Mouse (Mus musculus): ENCODE data around the gene Pcdh15. TPM values are rescaled to one million over a fixed set of nuclear protein-coding genes. Genes with fewer than 3 reads are reported as not detected.
A peak's percentile ranks its signal among the peaks of the same experiment; 100 is the strongest.

Pcdh15 gene
- total RNA-seq, 2 experiments from 2014 or later = 12.3 to 12.9 TPM

DNA sequence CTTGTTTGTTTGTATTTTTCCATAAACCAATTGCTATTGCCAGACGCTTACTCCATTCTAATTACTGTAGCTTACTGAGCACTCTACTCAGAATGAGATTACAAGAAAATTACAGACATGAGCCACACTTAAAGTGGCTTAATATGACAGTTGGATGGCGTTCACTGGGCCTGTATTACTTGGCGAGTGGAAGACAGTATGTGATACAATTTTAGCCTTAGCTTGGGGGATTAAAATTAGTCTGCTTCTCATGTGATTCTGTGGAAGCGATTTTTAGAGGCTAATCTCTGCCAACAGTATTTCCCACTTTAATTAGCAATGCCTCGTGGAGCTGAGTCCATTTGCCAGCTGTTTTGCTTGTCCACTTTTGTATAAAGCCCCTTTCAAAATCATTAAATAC, 837.0 kb downstream of the Pcdh15 start:
- no peak for DNase-seq (ENCODE audit: low spot score in 2 of 2)

DNA sequence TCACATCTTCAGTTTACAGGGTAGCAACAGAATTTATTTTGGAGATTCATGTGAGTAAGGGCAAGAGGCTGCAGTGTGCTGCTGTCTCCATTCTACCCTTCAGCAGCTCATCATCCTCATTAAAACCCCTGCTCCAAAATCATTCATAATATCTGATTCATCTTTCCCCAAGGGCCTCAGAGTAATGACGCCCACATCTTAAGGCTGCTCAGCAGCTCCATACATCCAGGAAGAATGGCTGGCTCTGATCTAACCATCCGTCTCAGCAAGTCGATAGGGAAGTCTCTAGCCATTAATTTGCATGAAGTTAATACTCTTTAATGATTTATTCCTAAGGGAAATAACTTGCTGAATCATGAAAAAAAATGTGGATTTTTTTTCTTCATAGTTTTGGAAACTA, 839.8 kb downstream of the Pcdh15 start:
- no peak for DNase-seq (ENCODE audit: low spot score in 2 of 2)

DNA sequence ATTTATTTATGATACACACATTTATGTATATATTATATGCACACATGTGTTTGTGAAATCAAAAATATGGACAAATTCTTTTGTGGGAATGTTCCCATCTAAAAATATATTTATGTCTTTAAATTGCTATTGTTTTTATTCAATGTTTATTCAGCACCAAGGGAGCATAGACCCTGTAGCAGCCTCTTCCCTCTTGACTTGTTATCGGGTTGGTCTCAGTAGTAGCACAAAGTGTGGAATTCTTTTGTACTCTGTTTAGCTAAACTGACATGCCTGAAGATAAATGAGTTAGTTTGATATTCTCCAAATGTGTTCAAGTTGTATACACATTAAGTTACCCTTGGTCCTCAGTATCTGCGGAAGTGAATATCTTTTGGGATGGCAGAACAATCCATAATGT, 848.7 kb downstream of the Pcdh15 start:
- DNase-seq (ENCODE audit: low spot score in 2 of 2) = no peak

DNA sequence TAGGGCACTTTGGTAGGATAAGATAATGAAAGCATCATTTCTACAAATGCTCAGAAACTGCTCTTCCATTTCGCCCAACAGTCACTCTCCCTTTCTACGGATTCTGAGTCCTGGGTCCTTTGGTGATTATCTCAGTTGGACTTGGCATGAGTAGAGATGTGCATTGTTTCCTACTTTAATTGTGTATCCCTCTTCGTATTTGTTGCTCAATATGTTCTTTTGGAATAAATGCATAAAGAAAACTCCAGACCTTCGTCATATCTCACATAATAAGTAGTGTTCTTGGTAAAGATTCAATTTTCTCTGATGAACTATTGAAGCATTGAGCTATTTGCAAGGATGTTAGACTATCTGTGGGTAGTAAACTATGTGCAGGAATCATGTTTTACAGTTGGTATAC, 854.2 kb downstream of the Pcdh15 start:
- DNase-seq (ENCODE audit: low spot score in 2 of 2) = no peak

DNA sequence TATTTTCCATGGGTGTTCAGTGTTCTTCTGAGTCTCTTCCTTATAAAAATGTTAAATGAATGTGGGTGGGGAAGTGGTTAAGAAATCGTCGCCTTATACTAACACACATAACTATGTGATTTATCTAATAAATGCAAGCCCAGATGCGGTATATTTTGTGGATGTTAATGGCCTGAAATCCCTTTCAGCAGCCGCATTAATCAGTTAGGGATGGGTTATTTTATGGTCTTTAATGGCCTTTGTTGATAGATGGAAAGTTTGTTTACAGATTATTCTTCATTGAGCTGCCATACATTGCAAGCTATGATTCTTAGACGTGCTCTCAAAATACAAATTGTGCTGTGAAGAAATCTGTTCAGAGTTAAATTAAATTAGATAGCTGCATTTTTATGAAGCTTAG, 884.9 kb downstream of the Pcdh15 start:
- no peak for DNase-seq (ENCODE audit: low spot score in 2 of 2)

DNA sequence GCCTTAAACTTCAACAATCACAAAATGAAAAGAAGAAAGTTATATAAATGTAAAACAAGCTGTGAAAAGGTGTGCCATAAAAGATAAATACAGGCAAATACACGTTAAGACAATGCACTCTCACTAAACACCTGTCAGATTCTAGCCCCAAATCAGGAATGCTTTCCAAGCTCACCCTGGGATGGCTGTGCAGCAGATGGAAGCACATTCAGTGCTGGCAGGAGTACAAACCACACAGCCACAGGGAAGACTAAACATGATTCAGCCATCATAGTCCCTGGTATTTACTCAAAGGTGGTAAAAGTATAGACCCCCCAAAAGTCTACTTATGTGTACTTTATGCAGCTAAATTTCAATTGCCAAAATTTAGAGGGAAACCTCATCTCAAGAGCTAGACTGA, 909.7 kb downstream of the Pcdh15 start:
- peak; percentile 13 to 48 for DNase-seq (ENCODE audit: low spot score in 2 of 2)

DNA sequence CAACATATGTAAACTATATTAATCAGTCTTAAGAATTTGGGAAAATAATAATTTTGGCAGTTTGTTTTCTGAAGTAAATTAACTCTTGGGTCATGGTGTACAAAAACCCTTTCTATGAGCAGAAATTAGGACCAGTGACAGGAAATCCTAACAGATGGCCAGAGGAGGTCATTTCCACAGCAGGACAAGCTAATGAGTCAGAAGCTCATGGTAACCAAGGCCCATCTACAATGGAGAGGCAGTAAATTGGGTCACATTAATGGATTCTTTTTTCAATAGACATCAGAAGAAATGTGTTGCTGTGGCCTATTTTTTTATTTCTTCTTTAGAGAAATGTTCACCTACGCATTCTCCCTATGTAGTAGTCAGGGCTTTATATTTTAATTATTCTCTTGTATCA, 923.9 kb downstream of the Pcdh15 start:
- no peak for DNase-seq (ENCODE audit: low spot score in 2 of 2)

DNA sequence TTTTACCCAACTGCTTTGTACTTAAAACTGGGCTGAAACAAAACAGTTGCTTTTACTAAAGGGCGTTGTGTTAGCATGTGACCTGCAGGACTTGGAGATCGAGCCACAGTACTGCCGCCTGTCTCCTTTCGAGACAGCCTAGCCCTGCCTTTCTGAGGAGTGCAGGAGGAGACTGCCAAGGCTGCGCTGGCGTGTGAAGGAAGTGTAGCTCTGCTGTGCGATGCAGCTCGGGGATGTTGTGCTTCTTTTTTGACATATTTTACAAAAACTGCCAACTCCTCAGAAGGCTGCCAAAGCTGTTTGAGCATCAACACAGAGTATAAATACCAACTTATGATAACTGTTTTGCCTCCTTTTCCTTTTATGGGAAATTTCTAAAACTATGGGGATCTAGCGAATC, 953.9 kb downstream of the Pcdh15 start:
- peak in 1 of 2 experiments; percentile 16 for DNase-seq (ENCODE audit: low spot score in 2 of 2)

DNA sequence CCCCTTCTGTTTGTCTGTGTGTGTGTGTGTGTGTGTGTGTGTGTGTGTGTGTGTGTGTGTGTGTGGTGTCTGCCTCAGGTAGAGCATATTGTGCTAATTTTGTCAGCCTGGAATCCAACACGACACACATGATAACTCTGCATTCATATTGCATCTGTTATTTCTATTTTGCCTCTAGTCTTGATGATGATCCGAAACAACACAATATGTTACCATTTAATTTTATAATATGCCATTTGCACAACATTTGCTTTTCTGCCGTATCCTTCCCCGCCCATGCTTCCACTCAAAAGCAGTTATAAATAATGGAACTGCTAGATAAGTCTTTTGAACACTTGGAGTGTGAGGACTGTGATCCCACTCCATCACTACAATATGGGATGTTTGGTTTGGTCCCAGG, 987.5 kb downstream of the Pcdh15 start:
- peak; percentile 13 to 65 for DNase-seq (ENCODE audit: low spot score in 2 of 2)

DNA sequence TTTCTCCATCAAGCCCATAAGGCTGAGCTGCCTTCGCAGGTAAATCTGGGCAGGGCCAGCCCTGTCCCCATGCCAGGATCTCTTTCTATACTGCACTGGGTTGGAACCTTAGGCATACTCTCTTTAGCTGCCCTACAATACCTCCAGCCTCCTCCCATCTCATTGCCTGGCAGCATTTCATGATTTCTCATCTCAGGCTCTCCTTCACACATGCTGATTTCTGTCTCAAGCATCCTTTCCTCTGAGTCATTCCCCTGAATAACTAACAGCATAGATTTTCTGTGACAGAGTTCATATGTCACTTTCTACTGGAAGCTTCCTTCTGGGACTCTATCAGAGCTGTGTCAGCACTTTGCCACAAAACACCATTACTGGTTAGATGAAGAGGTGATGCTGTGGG, 999.2 kb downstream of the Pcdh15 start:
- no peak for DNase-seq (ENCODE audit: low spot score in 2 of 2)

DNA sequence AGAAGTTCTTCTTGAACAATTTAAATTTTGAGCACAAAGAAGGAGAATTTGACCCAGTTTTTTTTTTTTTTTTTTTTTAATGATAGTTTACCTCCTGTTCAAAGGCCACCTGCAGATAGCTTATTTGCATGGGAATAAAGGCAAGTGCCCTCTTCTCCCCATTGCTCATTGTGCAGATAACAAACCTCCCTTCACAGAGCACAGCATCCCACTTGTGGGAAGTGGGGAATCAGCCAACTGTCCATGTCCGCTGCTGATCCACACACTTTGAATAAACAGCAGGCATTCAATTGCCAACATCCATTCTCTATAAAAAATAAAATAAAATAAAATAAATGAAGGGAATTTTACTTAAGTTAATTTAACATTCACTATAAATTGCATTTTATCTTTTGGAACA, 1015.0 kb downstream of the Pcdh15 start:
- DNase-seq (ENCODE audit: low spot score in 2 of 2) = no peak

DNA sequence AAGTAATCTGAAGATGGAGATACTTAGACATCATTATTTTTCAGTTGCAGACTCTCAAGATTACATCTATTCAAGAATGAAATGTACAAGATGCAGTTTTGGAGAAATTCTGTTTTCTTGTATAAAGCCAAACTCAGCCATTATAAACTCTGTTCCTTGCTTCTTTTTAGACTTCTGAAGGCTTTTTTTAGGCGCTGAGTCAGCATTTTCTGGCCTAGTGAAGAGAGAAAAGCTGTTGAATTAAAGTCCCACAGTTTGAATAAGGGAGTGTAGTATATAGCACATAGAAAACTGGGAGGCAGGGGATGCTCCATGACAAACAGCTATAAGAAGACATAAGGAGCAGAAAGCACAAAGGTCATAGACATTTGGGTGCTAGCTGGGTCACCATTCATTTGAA, 1017.7 kb downstream of the Pcdh15 start:
- no peak for DNase-seq (ENCODE audit: low spot score in 2 of 2)

DNA sequence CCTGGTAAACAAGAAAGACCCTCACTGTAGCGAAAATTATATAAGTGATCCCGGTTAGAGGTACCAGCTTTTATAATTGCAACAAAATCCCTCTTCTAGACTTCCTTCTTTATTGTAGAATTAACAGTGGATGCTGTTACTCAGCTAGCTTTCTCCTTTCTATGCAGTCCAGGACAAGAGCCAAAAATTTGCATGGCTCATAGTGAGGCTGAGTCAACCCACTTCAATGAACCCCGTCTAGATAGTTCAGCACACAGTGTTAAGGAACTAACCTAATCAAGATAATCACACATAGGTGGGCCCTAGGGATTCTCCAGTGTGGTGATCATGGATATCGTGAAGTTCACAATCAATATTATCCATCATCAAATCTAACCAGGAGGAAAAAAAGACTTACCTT, 1024.3 kb downstream of the Pcdh15 start:
- DNase-seq (ENCODE audit: low spot score in 2 of 2) = no peak

DNA sequence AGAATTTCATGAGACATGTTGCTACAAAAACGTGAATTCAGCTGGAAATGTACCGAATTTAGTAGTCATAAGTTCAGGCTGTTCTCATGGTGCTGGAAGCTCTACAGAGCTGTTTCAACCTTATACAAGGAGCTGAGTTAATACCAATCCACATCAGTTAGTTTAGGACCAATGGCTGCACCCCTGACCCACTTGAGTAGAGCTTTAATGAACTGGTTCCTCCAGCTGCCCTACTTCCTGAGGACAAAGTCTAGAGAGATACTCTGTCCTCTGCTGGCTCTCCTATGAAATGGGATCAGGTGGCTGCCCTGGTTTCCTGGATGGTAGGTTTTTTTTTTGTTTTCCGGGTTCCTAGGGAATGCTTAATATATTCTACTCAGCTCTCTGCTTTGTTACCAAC, 1030.0 kb downstream of the Pcdh15 start:
- no peak for DNase-seq (ENCODE audit: low spot score in 2 of 2)

DNA sequence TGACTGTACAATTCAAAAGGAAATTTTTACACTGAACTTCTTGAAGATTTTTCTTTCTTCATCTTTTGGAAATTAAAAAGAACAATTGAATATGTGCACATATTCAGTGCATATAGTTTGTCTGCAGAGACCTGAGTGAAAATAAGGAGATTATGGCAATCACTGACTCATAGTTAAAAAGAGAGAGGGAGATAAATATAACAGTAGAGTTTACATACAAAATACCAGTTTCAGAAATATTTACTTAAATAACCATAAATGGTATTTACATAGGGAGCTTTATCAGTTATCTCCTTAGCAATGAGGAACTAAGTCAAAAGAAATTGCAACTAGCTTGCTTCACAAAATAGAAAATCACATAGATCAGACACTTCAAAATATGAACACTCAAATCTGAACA, 1030.5 kb downstream of the Pcdh15 start:
- no peak for DNase-seq (ENCODE audit: low spot score in 2 of 2)

DNA sequence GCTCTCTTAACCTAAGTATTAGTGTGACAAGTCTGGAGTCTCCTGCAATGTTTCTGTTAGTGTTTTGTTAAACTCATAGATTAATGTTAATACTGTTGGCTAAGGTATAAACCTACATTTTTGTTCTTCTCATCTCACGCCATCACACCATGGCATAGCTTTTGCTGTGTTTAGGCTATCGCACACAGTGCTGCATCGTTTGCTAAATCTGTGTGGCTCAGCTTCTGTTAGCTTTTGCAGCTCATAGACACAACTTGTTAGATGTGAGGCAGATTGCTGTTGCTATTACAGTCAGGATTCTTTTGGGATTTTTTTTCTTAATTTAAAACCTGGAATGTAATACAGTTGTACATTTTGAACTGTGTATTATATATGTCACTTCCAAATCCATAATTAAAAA, 1031.7 kb downstream of the Pcdh15 start:
- DNase-seq (ENCODE audit: low spot score in 2 of 2) = no peak

DNA sequence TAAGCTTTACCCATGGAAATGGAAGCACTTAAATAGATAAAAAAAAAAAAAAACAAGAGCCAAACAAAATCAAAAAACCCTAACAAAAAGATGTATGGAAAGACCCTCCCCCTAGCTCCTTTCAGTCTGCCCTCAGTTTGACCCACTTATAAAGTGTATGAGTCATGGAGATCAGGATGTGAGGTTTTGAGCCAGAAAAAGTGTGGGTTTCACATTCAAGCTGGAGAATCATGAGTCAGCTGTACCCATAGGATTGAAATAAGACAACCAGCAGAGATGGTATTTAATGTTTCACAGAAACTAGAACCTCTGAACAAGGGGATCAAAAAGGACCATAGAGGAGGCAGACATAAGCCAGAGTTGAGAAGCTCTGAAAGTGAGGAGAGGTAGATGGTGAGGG, 1048.8 kb downstream of the Pcdh15 start:
- DNase-seq (ENCODE audit: low spot score in 2 of 2) = peak in 1 of 2 experiments; percentile 7

DNA sequence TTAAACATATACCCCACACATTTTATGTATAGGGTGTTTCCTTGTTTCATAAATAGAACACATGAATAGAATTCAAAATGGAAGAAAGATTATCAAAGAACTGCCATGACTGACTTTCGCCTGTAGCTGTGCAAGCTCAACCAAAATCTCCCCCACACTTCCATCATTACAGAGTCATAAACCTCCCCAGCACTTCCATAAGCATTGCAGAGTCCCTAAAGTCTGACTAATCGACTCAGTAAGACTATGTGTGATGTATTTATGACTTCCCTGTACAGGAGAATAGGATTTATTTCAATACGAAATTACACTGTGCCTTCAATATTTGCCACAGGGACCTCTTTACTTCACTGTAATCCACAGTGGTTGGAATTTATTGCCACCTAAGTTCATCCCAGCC, 1082.8 kb downstream of the Pcdh15 start:
- DNase-seq (ENCODE audit: low spot score in 2 of 2) = no peak

DNA sequence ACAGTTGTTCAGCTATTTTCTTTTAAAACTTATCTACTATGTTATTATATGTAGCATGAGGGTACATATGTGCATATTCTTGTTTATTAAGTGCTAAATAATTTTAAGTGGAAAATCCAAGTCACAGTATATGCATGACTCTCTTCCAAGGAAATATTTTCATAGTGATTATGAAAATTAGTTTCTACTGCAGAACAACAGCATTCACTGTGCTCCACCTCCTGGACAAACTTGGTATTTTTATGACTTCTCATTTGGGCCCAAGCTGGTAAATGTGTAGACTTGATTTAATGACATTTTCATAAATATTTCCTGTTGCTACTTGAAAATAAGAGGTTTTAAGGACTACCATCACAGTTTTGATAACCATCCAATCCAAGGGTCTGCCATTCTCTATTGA, 1104.5 kb downstream of the Pcdh15 start:
- DNase-seq (ENCODE audit: low spot score in 2 of 2) = peak; percentile 6 to 74

DNA sequence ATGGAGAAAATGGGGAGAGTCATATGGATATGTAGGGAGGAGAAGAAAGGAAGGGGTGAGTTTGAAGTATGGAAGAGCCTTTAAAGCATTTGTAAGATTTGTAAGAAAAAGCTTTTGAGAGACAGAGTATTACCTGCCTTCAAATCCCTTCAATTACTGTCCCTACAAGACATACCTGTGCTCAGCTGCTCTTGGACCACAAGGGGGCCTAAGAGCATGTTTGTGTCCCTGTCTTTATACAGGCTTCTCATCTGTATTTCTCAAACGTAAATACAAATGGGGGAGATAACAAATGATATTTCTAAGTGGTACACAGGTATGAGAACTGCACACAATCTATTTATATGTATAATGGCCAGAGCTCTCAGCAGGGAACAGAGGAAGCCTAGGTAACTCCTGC, 1118.1 kb downstream of the Pcdh15 start:
- no peak for DNase-seq (ENCODE audit: low spot score in 2 of 2)

DNA sequence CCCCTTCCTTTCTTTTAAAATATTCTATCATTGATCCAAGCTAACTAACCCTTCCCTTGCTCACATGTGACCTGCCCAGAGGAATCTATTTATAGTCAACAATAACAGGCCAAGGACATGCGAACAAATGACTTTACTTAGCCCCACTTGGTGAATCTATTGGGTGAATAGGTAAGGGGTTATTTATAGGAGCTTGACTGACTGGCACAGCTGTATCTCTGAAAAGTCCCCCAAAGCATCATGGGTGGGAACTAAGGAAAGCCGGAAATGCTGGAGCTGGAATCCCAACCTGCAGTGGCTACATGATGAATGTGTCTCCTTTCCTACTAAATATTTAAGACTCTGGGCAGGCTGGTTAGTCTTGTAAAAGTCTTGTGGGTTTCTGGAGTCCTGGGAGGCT, 1121.3 kb downstream of the Pcdh15 start:
- DNase-seq (ENCODE audit: low spot score in 2 of 2) = no peak

DNA sequence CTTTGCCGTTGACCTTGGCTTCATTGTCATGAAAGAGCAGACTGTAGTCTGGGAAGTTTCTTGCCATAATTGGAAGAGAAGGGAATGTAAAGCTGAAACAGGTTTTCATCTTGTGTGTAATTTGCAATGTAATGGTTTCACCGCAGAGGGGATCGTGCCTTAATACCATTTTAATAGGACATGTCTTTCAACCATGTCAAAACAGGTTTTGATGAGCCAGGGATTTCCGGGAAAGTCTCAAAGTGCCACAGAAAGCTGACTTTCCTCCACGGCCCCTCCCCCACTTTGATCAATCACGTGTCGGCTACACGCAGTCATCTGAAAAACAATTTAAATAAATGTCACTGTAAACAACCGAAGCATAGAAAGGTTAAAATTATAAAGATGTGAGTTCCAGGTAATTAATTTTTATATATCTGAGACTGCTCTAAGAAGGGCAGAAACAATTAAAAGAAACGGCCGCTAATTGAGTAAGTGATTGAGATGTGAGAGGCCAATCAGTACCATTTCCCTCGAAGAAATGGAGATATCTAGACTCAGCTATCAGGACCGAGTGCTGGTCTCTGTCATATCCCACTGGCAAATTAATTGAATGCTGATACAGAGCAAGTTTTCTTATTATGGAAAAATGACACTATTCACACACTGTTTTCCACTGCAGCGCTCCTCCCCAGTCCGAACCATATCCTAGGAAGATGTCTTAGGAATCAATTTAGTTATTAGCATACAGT, 1158.7 kb downstream of the Pcdh15 start:
- DNase-seq (ENCODE audit: low spot score in 2 of 2) = no peak

DNA sequence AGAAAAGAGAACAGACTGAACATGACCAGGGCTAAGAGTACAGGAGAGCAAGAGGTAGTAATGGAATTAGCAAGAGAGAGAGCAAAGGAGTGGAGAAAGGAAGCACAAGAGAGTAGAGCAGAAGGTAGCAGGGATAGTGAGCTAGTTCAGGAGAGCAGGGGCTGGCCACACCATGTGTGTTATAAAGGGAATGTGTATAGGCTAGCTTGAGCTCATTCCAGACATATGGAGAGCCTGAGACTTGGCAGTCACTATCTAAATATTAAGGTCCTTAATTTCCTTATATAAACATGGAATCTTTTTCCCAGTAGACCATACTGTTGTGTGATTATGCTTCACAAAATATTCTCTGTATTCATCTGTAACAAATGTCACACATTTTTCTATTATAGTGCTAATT, 1159.5 kb downstream of the Pcdh15 start:
- no peak for DNase-seq (ENCODE audit: low spot score in 2 of 2)
